Mouse (Mus musculus) small intestine, adult 2 months (tissue): ENCODE measurements around the gene Higd1b.

Source experiments
- CTCF ChIP-seq: fragments of 200-500 bp; IDR thresholded peaks from 2 replicates; pipeline ENCODE4 v1.5.1; 2012; ENCODE audit warnings: low read depth, mild to moderate bottlenecking, control low read depth, inconsistent platforms, low read length, moderate library complexity, mixed read lengths; ENCODE audit not compliant: insufficient replicate concordance, insufficient read length; ENCODE audit errors: extremely low read depth
- POLR2A ChIP-seq: fragments of 200-500 bp; IDR thresholded peaks from 2 replicates; pipeline ENCODE4 v1.6.1; 2012; ENCODE audit warnings: low read depth, mild to moderate bottlenecking, control low read depth, inconsistent platforms, low read length, moderate library complexity

- no peak for TF ChIP-seq CTCF
- no peak for TF ChIP-seq POLR2A
Measured at GRCm38 (mm10) chr11:102819021-102819782, 16.4 kb upstream of the Higd1b start, which contains the start of gene Gjc1.
